Mouse (Mus musculus) MEL (cell line): ENCODE data around the gene N4bp3. TPM values are rescaled to one million over a fixed set of nuclear protein-coding genes. Genes with fewer than 3 reads are reported as not detected.
A peak's percentile ranks its signal among the peaks of the same experiment; 100 is the strongest.

Experiments used
- DNase-seq: peaks from one replicate; pipeline ENCODE4 v3.0.0; 2011; ENCODE audit warnings: low read depth, low spot score
- H3K27ac ChIP-seq: 2 replicates; pipeline ENCODE4 v1.5.1; 2012; ENCODE audit warnings: low read depth, mild to moderate bottlenecking, control low read depth, low read length, moderate library complexity; ENCODE audit not compliant: control insufficient read depth
- H3K27me3 ChIP-seq, 2 experiments: fragments of 150-350 bp in 1 of 2; sonication (generic) in 1 of 2; 2 replicates each; pipeline ENCODE4 v1.6.1; 2012; ENCODE audit warnings: low read length in 2 of 2, mild to moderate bottlenecking in 2 of 2, improper control_type of control experiment in 1 of 2, moderate library complexity in 1 of 2; ENCODE audit not compliant: insufficient read depth in 2 of 2, control insufficient read depth in 1 of 2
- H3K36me3 ChIP-seq, 2 experiments: 2 replicates each; pipeline ENCODE4 v1.6.1; 2012 to 2014; ENCODE audit warnings: low read length in 2 of 2, improper control_type of control experiment in 1 of 2, inconsistent platforms in 1 of 2, mild to moderate bottlenecking in 1 of 2; ENCODE audit not compliant: insufficient read depth in 2 of 2, control insufficient read depth in 1 of 2
- H3K4me1 ChIP-seq, 2 experiments: fragments of 150-350 bp in 1 of 2; sonication (generic) in 1 of 2; 2 replicates each; pipeline ENCODE4 v1.6.1; 2012; ENCODE audit warnings: low read length in 2 of 2, improper control_type of control experiment in 1 of 2, mild to moderate bottlenecking in 1 of 2; ENCODE audit not compliant: insufficient read depth in 2 of 2, control insufficient read depth in 1 of 2
- H3K4me3 ChIP-seq, 2 experiments: fragments of 150-350 bp in 1 of 2; sonication (generic) in 1 of 2; 2 replicates each; pipeline ENCODE4 v1.5.1; 2012; ENCODE audit warnings: low read depth in 2 of 2, low read length in 2 of 2, mild to moderate bottlenecking in 2 of 2, moderate library complexity in 2 of 2, control low read depth in 1 of 2, improper control_type of control experiment in 1 of 2; ENCODE audit not compliant: control insufficient read depth in 1 of 2, insufficient read depth in 1 of 2
- H3K79me2 ChIP-seq: 2 replicates; pipeline ENCODE4 v1.6.1; 2012; ENCODE audit warnings: mild to moderate bottlenecking, low read length, moderate library complexity; ENCODE audit not compliant: control insufficient read depth, poor library complexity, insufficient read depth
- H3K9ac ChIP-seq: 2 replicates; pipeline ENCODE4 v1.6.1; 2012; ENCODE audit warnings: low read depth, mild to moderate bottlenecking, control low read depth, low read length, moderate library complexity; ENCODE audit not compliant: control insufficient read depth, poor library complexity, severe bottlenecking
- H3K9me3 ChIP-seq: fragments of 150-350 bp; sonication (generic); replicated peaks from 2 replicates; pipeline ENCODE4 v1.6.1; 2012; ENCODE audit warnings: mild to moderate bottlenecking, low read length, improper control_type of control experiment, moderate library complexity; ENCODE audit not compliant: insufficient read depth
- CHD1 ChIP-seq: IDR thresholded peaks from 2 replicates; pipeline ENCODE4 v1.6.1; 2012; ENCODE audit warnings: low read depth, mild to moderate bottlenecking, inconsistent platforms, low read length, improper control_type of control experiment
- CHD2 ChIP-seq: IDR thresholded peaks from 2 replicates; pipeline ENCODE4 v1.6.1; 2011; ENCODE audit warnings: low read length, improper control_type of control experiment
- E2F4 ChIP-seq: IDR thresholded peaks from 2 replicates; pipeline ENCODE4 v1.6.1; 2011; ENCODE audit warnings: low read depth, low read length, improper control_type of control experiment, borderline replicate concordance
- EP300 ChIP-seq, 2 experiments: IDR thresholded peaks; 2 replicates each; pipeline ENCODE4 v1.6.1; 2011; ENCODE audit warnings: improper control_type of control experiment in 2 of 2, low read length in 2 of 2, low read depth in 1 of 2, mild to moderate bottlenecking in 1 of 2
- ETS1 ChIP-seq: IDR thresholded peaks from 2 replicates; pipeline ENCODE4 v1.6.1; 2012; ENCODE audit warnings: low read depth, mild to moderate bottlenecking, inconsistent platforms, low read length, improper control_type of control experiment, moderate library complexity
- GATA1 ChIP-seq: IDR thresholded peaks from 2 replicates; pipeline ENCODE4 v1.6.1; 2011; ENCODE audit warnings: low read depth, low read length, improper control_type of control experiment
- HCFC1 ChIP-seq: IDR thresholded peaks from 2 replicates; pipeline ENCODE4 v1.6.1; 2012; ENCODE audit warnings: low read depth, mild to moderate bottlenecking, inconsistent platforms, low read length, improper control_type of control experiment, moderate library complexity
- KAT2A ChIP-seq: conservative IDR thresholded peaks from 2 replicates; pipeline ENCODE4 v1.6.1; 2012; ENCODE audit warnings: low read depth, low read length, improper control_type of control experiment, inconsistent platforms
- MAFK ChIP-seq: IDR thresholded peaks from 2 replicates; pipeline ENCODE4 v1.6.1; 2011; ENCODE audit warnings: low read depth, mild to moderate bottlenecking, low read length, improper control_type of control experiment, borderline replicate concordance
- MAX ChIP-seq: IDR thresholded peaks from 2 replicates; pipeline ENCODE4 v1.6.1; 2011; ENCODE audit warnings: low read length, improper control_type of control experiment
- MAZ ChIP-seq: IDR thresholded peaks from 2 replicates; pipeline ENCODE4 v1.6.1; 2012; ENCODE audit warnings: low read depth, mild to moderate bottlenecking, inconsistent platforms, low read length, improper control_type of control experiment
- MEF2A ChIP-seq: IDR thresholded peaks from 2 replicates; pipeline ENCODE4 v1.6.1; 2014; ENCODE audit warnings: low read depth, mild to moderate bottlenecking, inconsistent platforms, low read length, improper control_type of control experiment; ENCODE audit not compliant: poor library complexity, insufficient replicate concordance, severe bottlenecking; ENCODE audit errors: extremely low read depth
- MYB ChIP-seq: IDR thresholded peaks from 2 replicates; pipeline ENCODE4 v1.6.1; 2011; ENCODE audit warnings: mild to moderate bottlenecking, low read depth, low read length, improper control_type of control experiment
- NELFE ChIP-seq: IDR thresholded peaks from 2 replicates; pipeline ENCODE4 v1.6.1; 2011; ENCODE audit warnings: low read depth, low read length, improper control_type of control experiment
- NRF1 ChIP-seq: IDR thresholded peaks from 2 replicates; pipeline ENCODE4 v1.6.1; 2014; ENCODE audit warnings: low read depth, mild to moderate bottlenecking, inconsistent platforms, low read length, improper control_type of control experiment, moderate library complexity; ENCODE audit not compliant: poor library complexity, insufficient read depth, severe bottlenecking
- POLR2AphosphoS2 ChIP-seq: IDR thresholded peaks from 2 replicates; pipeline ENCODE4 v1.6.1; 2011; ENCODE audit warnings: low read length, improper control_type of control experiment
- RAD21 ChIP-seq: IDR thresholded peaks from 2 replicates; pipeline ENCODE4 v1.6.1; 2011; ENCODE audit warnings: mild to moderate bottlenecking, low read depth, low read length, improper control_type of control experiment
- SIN3A ChIP-seq: IDR thresholded peaks from 2 replicates; pipeline ENCODE4 v1.6.1; 2012; ENCODE audit warnings: low read length, improper control_type of control experiment, inconsistent platforms
- SMC3 ChIP-seq: IDR thresholded peaks from 2 replicates; pipeline ENCODE4 v1.6.1; 2011; ENCODE audit warnings: low read depth, low read length, improper control_type of control experiment
- TAL1 ChIP-seq: IDR thresholded peaks from 2 replicates; pipeline ENCODE4 v1.6.1; 2012; ENCODE audit warnings: mild to moderate bottlenecking, inconsistent platforms, low read length, moderate library complexity, mixed read lengths
- TBP ChIP-seq: IDR thresholded peaks from 2 replicates; pipeline ENCODE4 v1.8.0; 2011; ENCODE audit warnings: low read depth, low read length, improper control_type of control experiment
- TCF12 ChIP-seq: IDR thresholded peaks from 2 replicates; pipeline ENCODE4 v1.6.1; 2014; ENCODE audit warnings: low read depth, mild to moderate bottlenecking, inconsistent platforms, low read length, improper control_type of control experiment, moderate library complexity
- USF2 ChIP-seq, 2 experiments: IDR thresholded peaks; 2 replicates each; pipeline ENCODE4 v1.6.1; 2011 to 2012; ENCODE audit warnings: improper control_type of control experiment in 2 of 2, low read length in 2 of 2, borderline replicate concordance in 1 of 2, inconsistent platforms in 1 of 2, low read depth in 1 of 2, mild to moderate bottlenecking in 1 of 2; ENCODE audit not compliant: insufficient read depth in 1 of 2
- ZC3H11A ChIP-seq: IDR thresholded peaks from 2 replicates; pipeline ENCODE4 v1.6.1; 2012; ENCODE audit warnings: low read depth, mild to moderate bottlenecking, inconsistent platforms, low read length, improper control_type of control experiment
- polyA plus RNA-seq, 2 experiments: library from polyadenylated mRNA; stranded (reverse) in 1 of 2; unstranded in 1 of 2; fragments of >175 nt in 1 of 2; fragments of >200 nt in 1 of 2; gene quantifications; 2 replicates each; pipeline versions ENCODE4 v1.2.1 to v1.2.4; 2012; ENCODE audit warnings: low replicate concordance in 2 of 2, low read depth in 1 of 2; ENCODE audit not compliant: insufficient read length in 2 of 2, insufficient read depth in 1 of 2, missing spikeins in 1 of 2
- total RNA-seq: library from RNA; depleted of rRNA; stranded (reverse); fragments of 300-350 nt; gene quantifications from 2 replicates; pipeline ENCODE4 v1.2.3, GENCODE M21; 2012

N4bp3 gene
- total and polyA plus RNA-seq, 3 experiments: 6.9 to 11.5 TPM; not detected in 1

DNA sequence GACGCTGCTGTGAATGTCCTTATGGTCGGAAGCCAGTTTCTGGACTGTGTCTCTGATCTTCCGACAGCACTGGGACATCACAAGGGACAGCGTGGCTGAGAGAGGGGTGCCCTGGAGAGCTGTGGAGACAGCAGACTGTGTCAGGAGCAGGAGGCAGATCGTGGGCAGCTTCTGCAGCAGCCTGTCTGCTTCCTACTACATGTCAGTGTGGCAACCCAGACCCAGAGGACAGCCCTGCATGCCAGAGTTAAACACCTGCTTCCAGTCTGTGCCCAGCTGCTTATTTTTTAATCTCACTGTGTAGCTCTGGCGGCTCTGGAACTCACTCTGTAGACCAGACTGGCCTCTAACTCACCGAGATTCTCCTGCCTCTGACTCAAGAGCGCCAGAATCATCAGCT, 22.7 kb downstream of the N4bp3 start:
- TF ChIP-seq TCF12 (0 out of 2 replicates have a peak, but pooled peaks have one; percentile 5), TAL1 (0 out of 2 replicates have a peak, but pooled peaks have one; percentile 4), MEF2A (no peak)
- Histone ChIP-seq H3K36me3 (peaks cover 11 to 44% of the 10 kb centered on the region in 2 experiments), H3K27ac (no peak overlapping the region), H3K79me2 (peaks cover 18% of the 10 kb centered on the region; the same call in 1 of the 2 replicates), H3K9ac (no peak overlapping the region), H3K9me3 (no peaks in the 10 kb centered on the region), H3K4me1 (peaks cover 7 to 44% of the 10 kb centered on the region in 2 experiments; a peak in 3 of 4 replicates), H3K4me3 (no peak overlapping the region), H3K27me3 (no peaks in the 10 kb centered on the region)
- no peak for DNase-seq

GRCm38 (mm10) chr11:51627425-51627824, 23.2 kb downstream of the N4bp3 start:
- Histone ChIP-seq H3K27me3 (no peaks in the 10 kb centered on the region), H3K36me3 (peaks cover 16 to 46% of the 10 kb centered on the region in 2 experiments), H3K4me1 (peaks cover 7 to 42% of the 10 kb centered on the region in 2 experiments; a peak in 3 of 4 replicates), H3K9ac (no peak overlapping the region), H3K4me3 (no peak overlapping the region), H3K9me3 (no peaks in the 10 kb centered on the region), H3K79me2 (peaks cover 17% of the 10 kb centered on the region), H3K27ac (no peak overlapping the region)
- no peak for DNase-seq
- no peak for TF ChIP-seq TBP
- TF ChIP-seq USF2 (IDR thresholded peaks at IDR 0.05; ENCODE audit: borderline replicate concordance in 1 of 2, insufficient read depth in 1 of 2, low read depth in 1 of 2, low read length in 2 of 2): no peak
- TF ChIP-seq SMC3: no peak
- TF ChIP-seq SIN3A: no peak
- TF ChIP-seq NELFE: no peak; the same call in 1 of the 2 replicates
- no peak for TF ChIP-seq CHD1

DNA sequence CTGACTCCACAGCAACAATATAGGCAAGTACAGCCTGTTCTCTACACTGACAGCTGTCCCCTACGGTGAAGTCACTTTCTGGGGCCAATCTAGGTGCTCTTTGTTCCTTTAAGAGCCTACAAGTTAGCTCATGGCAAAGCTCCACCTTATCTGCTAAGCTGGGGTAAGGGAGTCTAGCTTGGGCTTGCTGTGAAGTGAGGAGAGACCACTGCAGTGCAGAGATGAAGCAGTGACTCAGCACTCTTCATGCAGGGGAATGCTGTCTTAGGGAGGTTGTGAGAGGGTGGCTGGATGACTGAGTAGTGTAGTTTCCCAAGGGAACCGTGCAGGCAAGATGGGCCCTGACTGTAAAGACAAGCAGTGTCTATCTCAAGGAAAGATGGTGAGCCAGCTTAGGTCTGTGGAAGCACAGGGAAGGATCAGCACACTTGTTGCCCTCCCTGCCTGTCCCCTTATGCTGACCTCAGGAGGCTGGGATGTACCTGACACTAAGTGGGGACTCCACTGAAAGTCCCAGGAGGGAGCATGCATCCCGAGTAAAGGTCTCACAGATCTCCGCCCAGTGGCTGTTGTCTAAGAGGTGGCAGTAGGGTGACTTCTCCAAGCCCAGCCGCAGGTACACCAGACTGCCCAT, 25.3 kb downstream of the N4bp3 start:
- H3K27me3 ChIP-seq: no peaks in the 10 kb centered on the region
- H3K27ac ChIP-seq: peak overlapping the region; percentile 66
- no peak overlapping the region for H3K4me3 ChIP-seq
- DNase-seq: peak; percentile 97
- H3K9me3 ChIP-seq: no peaks in the 10 kb centered on the region
- peaks cover 25% of the 10 kb centered on the region for H3K79me2 ChIP-seq
- peaks cover 10 to 43% of the 10 kb centered on the region in 2 experiments; a peak in 3 of 4 replicates for H3K4me1 ChIP-seq
- peaks cover 17 to 51% of the 10 kb centered on the region in 2 experiments for H3K36me3 ChIP-seq
- H3K9ac ChIP-seq: peak overlapping the region; percentile 8
- TF ChIP-seq TCF12: 0 out of 2 replicates have a peak, but pooled peaks have one; percentile 35
- no peak for TF ChIP-seq HCFC1
- peak; percentile 97 for TF ChIP-seq POLR2AphosphoS2
- peak; percentile 83 for TF ChIP-seq GATA1
- TF ChIP-seq ETS1: peak; percentile 78
- TF ChIP-seq CHD2: no peak
- TF ChIP-seq NELFE: peak; percentile 9; the same call in 1 of the 2 replicates
- peak; percentile 90 for TF ChIP-seq SIN3A
- TF ChIP-seq MAFK: peak; percentile 86
- no peak for TF ChIP-seq KAT2A
- TF ChIP-seq MAZ: 0 out of 2 replicates have a peak, but pooled peaks have one; percentile 59
- no peak; the same call in 1 of the 2 replicates for TF ChIP-seq SMC3
- TF ChIP-seq RAD21: no peak
- no peak for TF ChIP-seq E2F4
- no peak for TF ChIP-seq ZC3H11A
- TF ChIP-seq NRF1: no peak
- no peak; the same call in 1 of the 2 replicates for TF ChIP-seq MYB
- TF ChIP-seq EP300 (IDR thresholded peaks at IDR 0.05; ENCODE audit: low read depth in 1 of 2, low read length in 2 of 2): peak; percentile 58 to 71
- 0 out of 2 replicates have a peak, but pooled peaks have one; percentile 29 for TF ChIP-seq MAX
